Mouse (Mus musculus): ENCODE measurements around the gene Ano4. TPM values are rescaled to one million over a fixed set of nuclear protein-coding genes. Genes with fewer than 3 reads are reported as not detected.

The Ano4 gene
- polyA plus RNA-seq, 1 experiment from 2014 or later = 0.08 TPM

Other genes with a start within 250 kb of the Ano4 start
- gene Gas2l3, start 99.2 kb upstream of the Ano4 start, polyA plus RNA-seq (2015; fragmentation: Nextera tagmentation; extraction: Ambion mirVana) = 5.2 TPM in 2 replicates
- 5.4 and 6.2 TPM in 2 replicates for gene Nr1h4, start 188.8 kb upstream of the Ano4 start, polyA plus RNA-seq (2015; fragmentation: Nextera tagmentation; extraction: Ambion mirVana)